Mouse (Mus musculus): ENCODE results near the gene Asb12.
"Not testable (repeated sequence)": the region's sequence is repeated elsewhere in the genome, so short reads cannot be mapped to it uniquely, and the experiment has no call there.

The Asb12 gene

GRCm38 (mm10) chrX:95557887-95558286, at the start of gene Asb12, which contains the start of gene Pfn5:
Gene Asb12, minus strand, starts transcription at chrX:95557987.
Gene Pfn5, plus strand, starts transcription at chrX:95558104.
- DNase-seq = no peak

GRCm38 (mm10) chrX:95600609-95601008, 42.8 kb upstream of the Asb12 start:
- DNase-seq = no peak

GRCm38 (mm10) chrX:95554321-95554720, 3.5 kb downstream of the Asb12 start:
- DNase-seq = no peak

GRCm38 (mm10) chrX:95535493-95535892, 22.3 kb downstream of the Asb12 start:
- not testable (repeated sequence) for DNase-seq

- no peak for DNase-seq
These were observed 32.6 kb downstream of the Asb12 start for GRCm38 (mm10) chrX:95525166-95525565.

- no peak for DNase-seq
These were observed 33.9 kb downstream of the Asb12 start for GRCm38 (mm10) chrX:95523883-95524282.

- DNase-seq = no peak
These were observed 100.6 kb downstream of the Asb12 start for GRCm38 (mm10) chrX:95457166-95457565.

GRCm38 (mm10) chrX:95445866-95446265, 111.9 kb downstream of the Asb12 start:
- no peak for DNase-seq

GRCm38 (mm10) chrX:95445141-95445540, 112.6 kb downstream of the Asb12 start:
- DNase-seq = no peak

GRCm38 (mm10) chrX:95444776-95445111, 113.0 kb downstream of the Asb12 start, which contains the start of gene Amer1:
Gene Amer1, minus strand, starts transcription at chrX:95444872.
- peak; percentile 83 to 90 for DNase-seq

- DNase-seq = peak; percentile 34 to 36
These were observed 113.7 kb downstream of the Asb12 start for GRCm38 (mm10) chrX:95443898-95444775.

- no peak for DNase-seq
These were observed 114.4 kb downstream of the Asb12 start for GRCm38 (mm10) chrX:95443390-95443789.

GRCm38 (mm10) chrX:95442261-95442660, 115.5 kb downstream of the Asb12 start:
- DNase-seq = no peak

- DNase-seq = no peak
These were observed 116.5 kb downstream of the Asb12 start for GRCm38 (mm10) chrX:95441290-95441689.

- DNase-seq = no peak
These were observed 119.3 kb downstream of the Asb12 start for GRCm38 (mm10) chrX:95438491-95438890.

GRCm38 (mm10) chrX:95437236-95437635, 120.6 kb downstream of the Asb12 start:
- no peak for DNase-seq

Measured in thymus, adult 18-20 months (tissue).